Mouse (Mus musculus) heart, postnatal 36 days (tissue): ENCODE data around the gene Ubap2l. TPM values are rescaled to one million over a fixed set of nuclear protein-coding genes. Genes with fewer than 3 reads are reported as not detected.

Experiments used
- DNase-seq, 2 experiments: peaks; one replicate each; pipeline ENCODE4 v3.0.0; 2021 to 2022
- intact Hi-C: fragments of 180-260 bp; cut with DNase I; formaldehyde crosslinking; loops from one replicate; pipeline ENCODE4 v1.15.1; 2025
- total RNA-seq, 2 experiments: library from RNA; stranded (reverse); gene quantifications; 2 replicates each; pipeline ENCODE4 v1.2.3; 2021

The Ubap2l gene
- 100 to 1,000 TPM; 101 to 121 TPM for total RNA-seq

DNA sequence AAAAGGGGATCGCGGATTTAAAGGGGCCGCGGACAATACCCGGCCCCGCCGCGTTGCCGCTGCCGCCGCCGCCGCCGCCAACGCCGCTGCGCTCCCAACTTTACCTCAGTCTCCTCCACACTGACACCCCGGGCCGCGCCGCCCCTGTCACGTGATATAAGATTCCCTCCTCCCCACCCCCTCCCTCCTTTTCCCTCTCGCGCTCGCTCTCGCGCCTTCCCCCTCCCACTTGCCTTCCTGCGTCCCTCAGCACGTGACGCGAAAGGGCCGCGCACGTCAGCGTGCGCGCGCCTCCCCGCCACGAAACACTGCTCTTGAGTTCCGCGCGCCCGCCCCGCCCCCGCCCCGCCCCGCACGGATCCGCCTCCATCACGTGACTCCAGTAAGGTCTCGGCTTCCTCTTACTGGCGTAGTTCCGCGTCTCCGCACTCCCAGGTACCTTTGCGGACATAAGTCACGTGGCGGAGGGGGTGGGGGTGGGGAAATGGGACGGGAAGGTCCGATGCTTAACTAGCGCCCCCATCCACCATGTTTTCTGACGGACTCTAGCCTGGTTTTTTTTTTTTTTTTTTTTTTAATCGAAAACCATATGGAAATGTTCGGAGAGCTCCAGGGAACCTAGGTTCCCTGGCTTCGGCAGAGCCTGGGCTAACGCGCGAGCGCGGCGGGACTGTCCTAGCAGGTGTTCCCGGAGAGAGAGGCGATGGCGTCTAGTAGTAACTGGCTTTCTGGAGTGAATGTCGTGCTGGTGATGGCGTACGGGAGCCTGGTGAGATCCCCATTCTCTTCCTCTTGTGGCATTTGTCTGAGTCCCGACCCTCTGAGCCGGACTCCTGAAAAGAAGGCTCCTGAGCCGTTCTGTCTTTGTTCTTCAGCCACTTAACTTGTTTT lies at the start of gene Ubap2l:
Gene Ubap2l, minus strand, starts transcription at position 278 of the 891 bp plus-strand sequence.
- DNase-seq = peak; percentile 86 to 89

GRCm38 (mm10) chr3:90101673-90102072 lies 49.2 kb upstream of the Ubap2l start:
- intact Hi-C loops = no loop called here
- no peak for DNase-seq

More for the DNA sequence above, at the start of gene Ubap2l:
- intact Hi-C loops = loop anchor here (2.0 to 5.0 kb wide), 3 partner anchors 55 to 280 kb away; partner anchors contain the start of genes Atp8b2, Hax1 and Ube2q1

DNA sequence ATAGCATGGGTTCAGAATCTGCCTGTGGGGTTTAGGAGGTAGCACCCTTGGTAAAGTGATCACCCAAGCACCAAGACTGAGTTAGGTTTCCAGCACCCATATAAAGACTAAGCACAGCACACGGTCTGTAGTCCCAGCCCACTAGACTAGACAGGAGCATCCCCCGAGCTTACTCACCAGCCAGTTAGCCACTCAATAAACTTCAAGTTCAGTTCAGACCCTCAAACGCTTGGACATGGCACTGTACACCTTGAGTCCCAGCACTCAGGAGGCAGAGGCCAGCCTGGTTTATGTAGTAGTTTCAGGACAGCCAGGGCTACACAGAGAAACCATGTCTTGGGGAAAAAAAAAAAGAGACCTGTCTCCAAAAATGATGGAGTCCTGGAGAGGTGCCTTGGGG lies 48.6 kb upstream of the Ubap2l start:
- no peak for DNase-seq
- intact Hi-C loops = no loop called here

GRCm38 (mm10) chr3:90097928-90098327 lies 45.5 kb upstream of the Ubap2l start:
- intact Hi-C loops = no loop called here
- no peak for DNase-seq

DNA sequence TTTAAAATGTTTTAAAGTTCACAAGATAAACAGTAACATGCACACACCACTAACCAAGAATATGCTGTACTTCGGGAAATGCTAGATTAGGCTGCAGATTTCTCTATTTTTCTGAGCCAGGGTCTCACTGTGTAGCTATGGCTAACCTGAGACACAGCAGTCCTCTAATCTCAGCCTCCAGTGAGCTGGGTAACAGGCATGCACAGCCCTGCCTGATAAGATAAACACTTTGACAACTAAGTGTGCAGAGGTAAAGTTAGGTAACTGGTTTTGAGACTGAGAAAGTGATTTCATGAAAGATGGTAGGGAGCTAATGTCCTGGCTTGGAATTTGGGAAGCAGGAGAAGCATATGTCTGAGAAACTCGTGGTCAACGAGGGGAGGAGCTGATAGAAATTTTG lies 42.0 kb upstream of the Ubap2l start:
- DNase-seq = no peak
- intact Hi-C loops = no loop called here

DNA sequence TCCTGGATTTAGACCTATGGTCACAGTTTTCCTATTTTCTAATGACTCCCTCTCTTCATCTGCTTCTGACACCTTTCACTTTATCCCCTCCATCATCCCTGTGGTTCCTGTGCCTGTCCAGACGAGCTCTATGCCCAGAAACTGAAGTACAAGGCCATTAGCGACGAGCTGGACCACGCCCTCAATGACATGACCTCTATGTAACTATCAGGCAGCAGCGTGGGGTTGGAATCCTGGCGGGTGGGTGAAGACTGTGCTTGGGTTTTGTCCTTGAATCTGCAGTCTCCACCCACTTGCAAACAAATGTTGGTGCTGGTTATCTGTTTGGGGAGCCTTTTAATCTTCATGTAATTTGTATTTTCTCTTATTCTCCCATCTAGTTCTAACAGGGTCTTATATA lies 38.5 kb upstream of the Ubap2l start:
- DNase-seq = no peak
- intact Hi-C loops = no loop called here

DNA sequence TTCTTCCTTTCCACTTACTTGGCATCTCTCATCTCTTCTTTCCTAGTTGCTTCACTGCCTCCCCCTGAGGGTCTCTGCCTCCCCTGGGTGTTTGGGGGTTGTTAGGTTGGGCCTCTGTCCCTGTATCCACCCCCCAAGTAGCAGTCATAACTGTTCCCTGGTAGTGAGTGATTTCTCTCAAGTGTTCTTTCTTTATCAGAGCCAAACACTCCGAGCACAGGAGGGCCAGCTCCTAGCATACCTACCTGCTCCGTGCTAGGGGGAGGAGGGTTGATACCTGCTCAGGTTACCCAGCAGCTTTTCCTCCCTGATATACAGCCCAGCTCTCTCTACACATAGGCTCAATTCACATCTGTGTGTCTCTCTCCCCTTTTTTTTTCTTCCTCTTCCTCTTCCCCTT lies 36.2 kb upstream of the Ubap2l start:
- no peak for DNase-seq
- intact Hi-C loops = no loop called here

DNA sequence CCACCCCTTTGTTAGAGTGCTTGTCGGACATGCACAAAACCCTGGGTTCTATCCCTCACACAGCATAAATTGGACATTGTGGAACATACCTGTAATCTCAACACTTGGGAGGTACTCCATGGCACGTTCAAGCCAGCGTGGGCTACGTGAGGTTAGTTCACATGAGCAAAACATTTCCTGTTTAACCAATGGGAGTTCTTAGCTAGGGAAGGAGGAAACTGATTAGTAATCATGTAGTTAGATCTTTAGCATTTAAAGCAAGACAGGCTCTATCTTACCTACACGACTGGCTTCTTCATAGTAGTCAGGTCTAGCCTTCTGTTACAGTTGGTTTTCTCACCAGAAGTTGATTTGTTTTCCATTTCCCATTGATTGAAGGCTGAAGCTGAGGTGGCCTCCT lies 33.6 kb upstream of the Ubap2l start:
- DNase-seq = no peak
- intact Hi-C loops = no loop called here

- peak; percentile 25 to 31 for DNase-seq
- intact Hi-C loops = no loop called here
Observed at GRCm38 (mm10) chr3:90085281-90085680, 32.9 kb upstream of the Ubap2l start.

- no peak for DNase-seq
- intact Hi-C loops = no loop called here
Observed at GRCm38 (mm10) chr3:90084790-90085189, 32.4 kb upstream of the Ubap2l start.

GRCm38 (mm10) chr3:90083698-90084324 lies 31.4 kb upstream of the Ubap2l start:
- intact Hi-C loops = no loop called here
- DNase-seq = no peak

- intact Hi-C loops = no loop called here
- no peak for DNase-seq
Observed at GRCm38 (mm10) chr3:90083034-90083433, 30.6 kb upstream of the Ubap2l start.

- peak in 1 of 2 experiments; percentile 30 for DNase-seq
- intact Hi-C loops = loop anchor here (2.0 kb wide), 1 partner anchor 131 kb away; the partner anchor contains the start of genes Rab13 and Rps27
Observed at GRCm38 (mm10) chr3:90081365-90082240, 29.2 kb upstream of the Ubap2l start.

GRCm38 (mm10) chr3:90080498-90080863 lies 28.1 kb upstream of the Ubap2l start:
- no peak for DNase-seq
- intact Hi-C loops = loop anchor here (2.0 kb wide), 1 partner anchor 132 kb away; the partner anchor contains the start of genes Rab13 and Rps27

GRCm38 (mm10) chr3:90079763-90080497 lies 27.5 kb upstream of the Ubap2l start:
- DNase-seq = peak; percentile 69 to 74
- intact Hi-C loops = loop anchor here (2.0 kb wide), 1 partner anchor 133 kb away; the partner anchor contains the start of genes Rab13 and Rps27

DNA sequence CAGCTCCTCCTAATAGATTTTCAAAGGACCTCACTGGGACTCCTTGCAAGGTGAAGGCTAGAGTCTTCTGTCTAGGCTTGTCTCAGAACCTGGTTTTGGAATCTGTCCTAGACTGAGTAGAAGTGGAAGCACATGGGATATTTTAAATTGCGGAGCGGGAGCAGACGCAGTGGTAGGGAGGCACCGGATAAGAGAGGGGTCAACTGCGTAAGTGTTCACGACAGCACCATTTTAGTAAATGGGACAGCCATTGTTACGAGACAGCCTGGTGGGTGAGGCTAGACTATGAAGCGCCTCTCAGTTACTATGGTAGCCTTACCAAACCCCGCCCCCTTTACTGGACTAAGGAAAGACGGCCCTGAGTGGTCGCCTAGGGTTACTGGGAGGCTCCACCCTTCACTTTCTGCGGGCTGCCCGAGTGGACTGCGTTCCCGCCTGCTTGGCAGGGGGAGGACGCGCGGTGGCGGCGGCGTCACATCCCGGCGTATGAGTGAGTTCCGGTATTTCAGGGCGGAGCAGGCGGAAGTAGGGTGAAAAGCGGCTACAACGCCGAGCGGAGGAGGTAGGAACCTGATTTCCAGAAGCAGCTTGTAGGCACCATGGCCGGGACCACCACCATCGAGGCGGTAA lies 26.8 kb upstream of the Ubap2l start:
- intact Hi-C loops = no loop called here
- peak; percentile 89 to 90 for DNase-seq

DNA sequence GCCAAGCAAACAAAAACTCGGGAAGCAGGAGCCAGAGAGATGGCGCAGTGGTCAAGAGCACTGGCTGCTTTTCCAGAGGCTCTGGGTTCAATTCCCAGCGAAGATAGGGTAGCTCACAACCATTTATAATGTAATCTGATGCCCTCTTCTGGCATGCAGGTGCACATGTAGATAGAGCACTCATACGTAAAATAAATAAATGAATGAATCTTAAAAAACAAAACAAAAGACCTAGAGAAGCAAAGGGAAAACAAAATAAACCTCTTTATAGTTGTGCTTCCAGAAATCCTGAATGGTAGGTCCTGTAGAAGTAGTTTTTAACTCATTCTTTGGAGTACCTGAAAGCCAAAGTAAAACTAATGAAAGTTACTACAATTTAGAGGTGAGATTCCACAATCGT lies 25.8 kb upstream of the Ubap2l start:
- intact Hi-C loops = no loop called here
- no peak for DNase-seq

DNA sequence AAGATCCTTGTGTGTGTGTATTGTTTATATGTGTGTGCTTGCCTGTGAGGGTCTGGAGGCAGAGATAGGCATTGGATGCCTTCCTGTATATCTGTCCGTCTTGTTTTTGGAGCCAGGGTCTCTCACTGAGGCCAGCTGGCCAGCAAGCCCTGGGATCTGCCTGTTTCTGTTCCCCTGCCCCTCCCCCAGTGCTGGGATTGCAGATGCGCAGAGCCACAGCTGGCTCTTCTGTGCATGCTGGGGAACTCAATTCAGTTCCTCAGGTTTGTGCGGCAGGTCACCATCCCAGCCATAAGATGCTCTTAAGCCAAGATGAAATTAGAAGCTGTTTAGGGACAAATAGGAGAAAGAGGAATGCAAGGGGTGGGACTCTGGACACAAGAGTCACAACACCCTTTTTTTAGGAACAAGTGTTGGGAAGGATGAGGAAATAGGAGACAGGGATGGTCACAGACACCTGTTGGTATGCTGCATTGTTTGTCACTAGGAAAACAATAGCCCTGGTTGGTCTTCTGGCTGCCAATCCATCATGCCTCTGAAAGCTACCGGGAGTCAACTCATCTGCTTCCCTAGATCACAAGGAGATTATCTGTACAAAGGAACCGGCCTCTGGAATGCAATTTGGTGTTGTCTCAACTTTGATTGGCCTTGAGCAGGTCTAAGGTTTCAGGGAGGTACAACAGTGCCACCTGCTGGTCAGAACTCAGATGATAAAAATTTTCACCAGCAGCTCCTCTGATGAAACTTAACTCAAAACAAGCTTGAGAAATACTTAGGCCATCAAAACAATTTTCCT lies 24.7 kb upstream of the Ubap2l start:
- intact Hi-C loops = loop anchor here (1.0 to 2.0 kb wide), 2 partner anchors 22 to 124 kb away; no protein-coding TSS in a partner anchor
- peak; percentile 83 to 85 for DNase-seq

GRCm38 (mm10) chr3:90072294-90072693 lies 19.9 kb upstream of the Ubap2l start, which contains the start of gene Tpm3:
Tpm3 (plus strand) TSS chr3:90072649.
- DNase-seq = no peak
- intact Hi-C loops = no loop called here
